Mouse (Mus musculus): ENCODE results near the gene Pde4dip. TPM values are rescaled to one million over a fixed set of nuclear protein-coding genes. Genes with fewer than 3 reads are reported as not detected.

Pde4dip gene
- polyA plus RNA-seq, 1 experiment, result 56.2 TPM

DNA sequence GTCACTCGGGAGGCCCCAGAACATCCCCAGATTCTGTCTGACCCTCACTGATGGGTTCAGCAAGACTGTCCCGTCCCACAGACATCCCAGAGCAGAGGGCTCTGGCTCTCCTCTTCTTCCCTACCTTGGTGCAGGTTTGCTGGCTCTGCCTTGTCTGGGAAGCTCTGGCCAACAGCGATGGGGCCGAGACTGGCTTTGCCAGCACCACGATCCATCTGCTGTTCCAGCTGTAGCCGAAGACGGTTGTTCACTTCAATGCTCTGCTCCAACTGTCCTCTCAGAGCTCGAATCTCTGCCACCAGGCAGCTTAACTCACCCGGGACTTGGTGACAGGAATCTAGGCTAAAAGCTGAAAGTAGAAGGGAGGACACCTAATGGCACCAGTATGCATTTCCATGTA lies 191.6 kb downstream of the Pde4dip start:
- WGBS, result 85% methylated on average over 9 of the region's 9 CpGs
- Histone ChIP-seq H3K27me3 (ENCODE audit: control insufficient read depth, insufficient read depth, low read length) (no peaks in the 10 kb centered on the region), H3K36me3 (ENCODE audit: control insufficient read depth, insufficient read depth, low read length) (no peaks in the 10 kb centered on the region), H3K4me1 (replicated peaks; ENCODE audit: control insufficient read depth, insufficient read depth, low read length) (no peaks in the 10 kb centered on the region), H3K4me3 (ENCODE audit: control insufficient read depth, insufficient read depth, low read length) (no peak overlapping the region), H3K27ac (ENCODE audit: control insufficient read depth, insufficient read depth, low read length) (no peak overlapping the region)
- DNase-seq, result no peak
- TF ChIP-seq POLR2A (IDR thresholded peaks at IDR 0.05; ENCODE audit: control insufficient read depth, extremely low read depth, insufficient read depth, low read length, poor library complexity), result no peak
- TF ChIP-seq CTCF (IDR thresholded peaks at IDR 0.05; ENCODE audit: borderline replicate concordance, control insufficient read depth, extremely low read depth, insufficient read depth, low read length, poor library complexity), result no peak

DNA sequence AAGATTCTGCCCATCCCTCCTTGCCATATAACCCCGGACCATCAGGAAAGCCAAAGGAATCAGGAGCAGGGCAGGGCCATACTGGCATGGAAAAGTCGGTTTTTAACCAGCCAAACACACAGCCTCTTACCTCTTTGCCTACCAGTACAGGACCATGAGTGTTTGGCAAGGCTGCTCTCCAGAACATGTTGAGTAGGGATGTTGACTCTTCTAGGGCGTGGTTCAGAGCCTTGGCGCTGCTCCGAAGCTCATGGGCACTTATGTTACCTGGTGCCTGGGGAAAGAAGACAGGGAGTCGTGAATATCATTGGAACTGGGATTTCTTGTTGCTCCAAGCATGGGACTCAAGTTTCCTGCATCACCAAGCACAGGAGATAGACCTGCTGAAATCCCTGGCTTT lies 194.7 kb downstream of the Pde4dip start:
- DNase-seq, result no peak
- no peaks in the 10 kb centered on the region for H3K27me3 ChIP-seq (ENCODE audit: control insufficient read depth, insufficient read depth, low read length)
- no peak overlapping the region for H3K4me3 ChIP-seq (ENCODE audit: control insufficient read depth, insufficient read depth, low read length)
- no peaks in the 10 kb centered on the region for H3K4me1 ChIP-seq (replicated peaks; ENCODE audit: control insufficient read depth, insufficient read depth, low read length)
- WGBS, result 81% methylated on average over 6 of the region's 6 CpGs
- no peak overlapping the region for H3K27ac ChIP-seq (ENCODE audit: control insufficient read depth, insufficient read depth, low read length)
- TF ChIP-seq POLR2A (IDR thresholded peaks at IDR 0.05; ENCODE audit: control insufficient read depth, extremely low read depth, insufficient read depth, low read length, poor library complexity), result no peak
- TF ChIP-seq CTCF (IDR thresholded peaks at IDR 0.05; ENCODE audit: borderline replicate concordance, control insufficient read depth, extremely low read depth, insufficient read depth, low read length, poor library complexity), result no peak
- no peaks in the 10 kb centered on the region for H3K36me3 ChIP-seq (ENCODE audit: control insufficient read depth, insufficient read depth, low read length)

DNA sequence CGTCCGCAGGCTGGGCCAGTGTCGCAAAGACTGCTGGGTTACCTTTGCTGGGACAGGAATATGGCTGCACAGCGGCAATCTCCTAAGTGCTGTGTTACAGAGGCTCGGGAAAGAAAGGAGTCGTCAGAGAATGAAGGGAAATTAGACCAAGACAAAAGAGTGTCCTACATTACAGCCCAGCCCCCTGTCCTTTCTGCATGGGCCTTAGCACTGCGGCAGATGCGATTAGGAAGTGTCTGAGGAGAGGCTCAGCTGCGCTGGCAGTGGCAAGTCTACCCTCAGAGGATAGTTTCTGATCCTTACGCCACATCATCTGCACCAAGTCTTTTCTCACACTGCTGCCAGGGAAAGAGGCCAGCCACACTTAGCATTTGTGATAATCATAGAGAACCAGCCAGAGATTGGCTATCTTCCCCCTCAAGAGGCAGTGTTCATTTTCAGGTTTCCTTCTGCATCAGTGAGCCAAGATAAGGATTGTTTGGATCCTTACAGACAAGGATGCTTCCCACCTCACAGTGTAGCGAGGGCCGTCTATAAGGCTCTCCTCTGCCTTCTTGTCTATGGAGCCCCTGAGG lies 197.0 kb downstream of the Pde4dip start:
- Histone ChIP-seq H3K36me3 (ENCODE audit: control insufficient read depth, insufficient read depth, low read length) (no peaks in the 10 kb centered on the region), H3K27ac (ENCODE audit: control insufficient read depth, insufficient read depth, low read length) (no peak overlapping the region), H3K4me1 (replicated peaks; ENCODE audit: control insufficient read depth, insufficient read depth, low read length) (no peaks in the 10 kb centered on the region), H3K27me3 (ENCODE audit: control insufficient read depth, insufficient read depth, low read length) (no peaks in the 10 kb centered on the region), H3K4me3 (ENCODE audit: control insufficient read depth, insufficient read depth, low read length) (no peak overlapping the region)
- 95% methylated on average over 12 of the region's 12 CpGs for WGBS
- TF ChIP-seq CTCF (IDR thresholded peaks at IDR 0.05; ENCODE audit: borderline replicate concordance, control insufficient read depth, extremely low read depth, insufficient read depth, low read length, poor library complexity) (no peak), POLR2A (IDR thresholded peaks at IDR 0.05; ENCODE audit: control insufficient read depth, extremely low read depth, insufficient read depth, low read length, poor library complexity) (no peak)
- DNase-seq, result no peak

DNA sequence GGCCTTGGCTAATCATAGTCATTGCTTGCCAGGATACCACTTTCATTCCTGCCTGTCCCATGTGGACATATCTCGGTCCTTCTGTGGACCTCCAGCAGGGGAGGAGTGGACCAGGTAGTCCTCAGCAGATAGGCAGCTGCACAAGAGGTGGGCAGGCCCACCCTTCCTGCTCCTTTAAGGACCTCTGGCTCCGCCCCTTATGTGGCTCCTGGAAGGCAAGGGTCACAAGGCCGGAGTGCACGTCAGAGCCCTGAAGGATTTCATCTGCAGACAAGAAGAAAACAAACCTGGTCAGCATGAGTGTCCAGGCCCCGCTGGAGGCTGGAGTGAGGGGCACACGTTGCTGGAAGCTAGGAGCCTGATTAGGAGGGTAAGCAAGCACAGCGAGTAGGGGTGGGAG lies 197.9 kb downstream of the Pde4dip start:
- no peaks in the 10 kb centered on the region for H3K36me3 ChIP-seq (ENCODE audit: control insufficient read depth, insufficient read depth, low read length)
- no peaks in the 10 kb centered on the region for H3K4me1 ChIP-seq (replicated peaks; ENCODE audit: control insufficient read depth, insufficient read depth, low read length)
- TF ChIP-seq CTCF (IDR thresholded peaks at IDR 0.05; ENCODE audit: borderline replicate concordance, control insufficient read depth, extremely low read depth, insufficient read depth, low read length, poor library complexity) (no peak), POLR2A (IDR thresholded peaks at IDR 0.05; ENCODE audit: control insufficient read depth, extremely low read depth, insufficient read depth, low read length, poor library complexity) (no peak)
- no peak overlapping the region for H3K4me3 ChIP-seq (ENCODE audit: control insufficient read depth, insufficient read depth, low read length)
- no peak overlapping the region for H3K27ac ChIP-seq (ENCODE audit: control insufficient read depth, insufficient read depth, low read length)
- 93% methylated on average over 7 of the region's 7 CpGs for WGBS
- H3K27me3 ChIP-seq (ENCODE audit: control insufficient read depth, insufficient read depth, low read length), result no peaks in the 10 kb centered on the region
- DNase-seq, result no peak

DNA sequence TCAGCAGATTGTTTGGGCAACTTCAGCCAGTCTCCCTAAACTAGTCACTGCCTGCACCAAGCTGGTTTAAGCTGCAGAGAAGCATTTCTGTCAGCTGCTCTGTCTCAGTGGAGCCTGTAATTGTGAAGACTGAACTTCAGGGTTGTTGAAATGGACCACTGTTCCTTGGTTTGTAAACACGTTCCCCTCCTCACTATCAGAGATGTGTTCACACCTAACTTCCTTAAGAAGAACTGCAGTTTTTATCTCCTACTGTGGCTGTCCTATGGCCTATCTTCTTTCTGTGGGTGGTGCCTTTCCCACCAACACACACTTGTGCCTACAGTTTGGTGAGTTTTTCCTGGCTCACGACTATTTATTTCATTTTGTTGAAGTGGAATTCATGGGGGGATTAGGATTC lies 199.2 kb downstream of the Pde4dip start:
- 68% methylated on average over 2 of the region's 2 CpGs for WGBS

DNA sequence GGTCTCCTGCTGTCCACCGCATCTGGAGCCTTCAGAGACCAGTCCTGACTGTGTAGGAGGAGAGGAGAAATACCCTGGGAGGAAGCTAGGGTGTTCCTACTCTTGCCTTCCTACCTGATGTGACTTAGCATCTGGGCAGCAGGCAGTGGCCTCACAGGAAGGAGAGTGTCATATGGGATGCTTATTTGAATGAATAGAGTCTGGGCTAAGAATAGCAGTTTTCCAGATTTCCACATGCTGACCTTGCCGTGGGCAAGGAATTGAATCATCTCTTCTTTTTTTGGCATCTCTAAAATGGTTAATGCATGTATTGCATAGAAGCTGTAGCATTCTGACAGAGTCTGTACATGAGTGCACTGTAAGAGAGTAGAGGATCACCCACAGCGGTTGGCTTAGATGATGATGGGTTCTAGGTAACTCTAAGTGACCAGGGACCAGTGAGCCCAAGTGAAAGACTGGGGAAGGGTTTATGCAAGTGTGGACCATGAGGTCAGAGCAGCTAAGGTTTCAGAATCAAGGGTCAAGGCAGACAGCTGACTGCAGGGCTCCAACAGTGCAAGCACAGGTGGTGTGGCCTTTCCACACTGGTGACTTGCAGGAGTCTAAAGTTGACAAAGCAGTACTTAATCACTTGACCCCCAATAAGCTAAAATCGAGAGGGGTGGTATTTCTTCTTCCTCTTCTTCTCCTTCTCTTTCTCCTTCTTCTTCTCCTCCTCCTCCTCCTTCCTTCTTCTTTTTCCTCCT lies 202.0 kb downstream of the Pde4dip start:
- Histone ChIP-seq H3K27ac (ENCODE audit: control insufficient read depth, insufficient read depth, low read length) (no peak overlapping the region), H3K36me3 (ENCODE audit: control insufficient read depth, insufficient read depth, low read length) (no peaks in the 10 kb centered on the region), H3K4me1 (replicated peaks; ENCODE audit: control insufficient read depth, insufficient read depth, low read length) (peaks cover 3% of the 10 kb centered on the region), H3K27me3 (ENCODE audit: control insufficient read depth, insufficient read depth, low read length) (no peaks in the 10 kb centered on the region), H3K4me3 (ENCODE audit: control insufficient read depth, insufficient read depth, low read length) (no peak overlapping the region)
- 76% methylated on average over 4 of the region's 4 CpGs for WGBS
- DNase-seq, result no peak
- TF ChIP-seq CTCF (IDR thresholded peaks at IDR 0.05; ENCODE audit: borderline replicate concordance, control insufficient read depth, extremely low read depth, insufficient read depth, low read length, poor library complexity) (no peak), POLR2A (IDR thresholded peaks at IDR 0.05; ENCODE audit: control insufficient read depth, extremely low read depth, insufficient read depth, low read length, poor library complexity) (no peak)

More for the DNA sequence above, 199.2 kb downstream of the Pde4dip start:
- Histone ChIP-seq H3K27me3 (ENCODE audit: control insufficient read depth, insufficient read depth, low read length) (no peaks in the 10 kb centered on the region), H3K4me3 (ENCODE audit: control insufficient read depth, insufficient read depth, low read length) (no peak overlapping the region), H3K4me1 (replicated peaks; ENCODE audit: control insufficient read depth, insufficient read depth, low read length) (no peaks in the 10 kb centered on the region), H3K27ac (ENCODE audit: control insufficient read depth, insufficient read depth, low read length) (no peak overlapping the region), H3K36me3 (ENCODE audit: control insufficient read depth, insufficient read depth, low read length) (no peaks in the 10 kb centered on the region)
- no peak for TF ChIP-seq CTCF (IDR thresholded peaks at IDR 0.05; ENCODE audit: borderline replicate concordance, control insufficient read depth, extremely low read depth, insufficient read depth, low read length, poor library complexity)
- TF ChIP-seq POLR2A (IDR thresholded peaks at IDR 0.05; ENCODE audit: control insufficient read depth, extremely low read depth, insufficient read depth, low read length, poor library complexity), result no peak
- no peak for DNase-seq
